Mouse (Mus musculus) frontal cortex, postnatal 14 days (tissue): ENCODE results near the gene Zfhx3.

Source experiments
- DNase-seq, 2 experiments: peaks; one replicate each; pipeline ENCODE4 v3.0.0; 2022; ENCODE audit warnings: low spot score in 2 of 2

Zfhx3 gene

GRCm38 (mm10) chr8:108592028-108592724, 649.7 kb downstream of the Zfhx3 start:
- DNase-seq = no peak

GRCm38 (mm10) chr8:108592990-108593589, 650.6 kb downstream of the Zfhx3 start:
- no peak for DNase-seq

GRCm38 (mm10) chr8:108593891-108594290, 651.4 kb downstream of the Zfhx3 start:
- no peak for DNase-seq

- DNase-seq = no peak
These were observed 652.1 kb downstream of the Zfhx3 start for GRCm38 (mm10) chr8:108594361-108595060.

- no peak for DNase-seq
These were observed 652.6 kb downstream of the Zfhx3 start for GRCm38 (mm10) chr8:108595061-108595419.

- DNase-seq = no peak
These were observed 653.5 kb downstream of the Zfhx3 start for GRCm38 (mm10) chr8:108595721-108596495.

- DNase-seq = no peak
These were observed 656.6 kb downstream of the Zfhx3 start for GRCm38 (mm10) chr8:108599003-108599402.

GRCm38 (mm10) chr8:108599558-108599957, 657.1 kb downstream of the Zfhx3 start:
- DNase-seq = no peak

GRCm38 (mm10) chr8:108608678-108609077, 666.2 kb downstream of the Zfhx3 start:
- DNase-seq = no peak

- DNase-seq = no peak
These were observed 666.7 kb downstream of the Zfhx3 start for GRCm38 (mm10) chr8:108609114-108609513.

GRCm38 (mm10) chr8:108611141-108611674, 668.8 kb downstream of the Zfhx3 start:
- no peak for DNase-seq

GRCm38 (mm10) chr8:108611792-108612413, 669.5 kb downstream of the Zfhx3 start:
- DNase-seq = no peak

GRCm38 (mm10) chr8:108612815-108613214, 670.4 kb downstream of the Zfhx3 start:
- no peak for DNase-seq

- DNase-seq = no peak
These were observed 670.8 kb downstream of the Zfhx3 start for GRCm38 (mm10) chr8:108613280-108613679.

- DNase-seq = no peak
These were observed 678.9 kb downstream of the Zfhx3 start for GRCm38 (mm10) chr8:108621296-108621695.

- DNase-seq = no peak
These were observed 681.2 kb downstream of the Zfhx3 start for GRCm38 (mm10) chr8:108623660-108624059.

GRCm38 (mm10) chr8:108625571-108626120, 683.2 kb downstream of the Zfhx3 start:
- no peak for DNase-seq

- DNase-seq = no peak
These were observed 688.6 kb downstream of the Zfhx3 start for GRCm38 (mm10) chr8:108631069-108631468.

- no peak for DNase-seq
These were observed 691.8 kb downstream of the Zfhx3 start for GRCm38 (mm10) chr8:108634282-108634681.

GRCm38 (mm10) chr8:108637887-108638286, 695.4 kb downstream of the Zfhx3 start:
- no peak for DNase-seq

GRCm38 (mm10) chr8:108645660-108646059, 703.2 kb downstream of the Zfhx3 start:
- no peak for DNase-seq
